Mouse (Mus musculus): Measurements from ENCODE around the gene Olfr1367. TPM values are rescaled to one million over a fixed set of nuclear protein-coding genes. Genes with fewer than 3 reads are reported as not detected.

The Olfr1367 gene
- polyA plus RNA-seq, 1 experiment from 2014 or later: not detected

GRCm38 (mm10) chr13:21397486-21397885 is 50.8 kb downstream of the Olfr1367 start:
- H3K9me3 ChIP-seq: no peaks in the 10 kb centered on the region
- no peak overlapping the region for H3K9ac ChIP-seq
- no peak overlapping the region for H3K27ac ChIP-seq
- no peak overlapping the region for H3K4me2 ChIP-seq
- no peak overlapping the region for H3K4me3 ChIP-seq
- H3K4me1 ChIP-seq: peaks cover 11% of the 10 kb centered on the region; the same call in 1 of the 2 replicates
- peaks cover 54% of the 10 kb centered on the region for H3K36me3 ChIP-seq
- ATAC-seq (ENCODE audit: insufficient number of reproducible peaks, low FRiP score, low TSS enrichment, low read depth): no peak
- WGBS: 82% methylated on average over 2 of the region's 2 CpGs
- no peaks in the 10 kb centered on the region for H3K27me3 ChIP-seq

Small RNA genes within 50 kb of the gene (microRNA-seq; reads per million reads assigned to microRNA genes)
- gene Mir6942: not detected

Other genes with a start within 250 kb of the Olfr1367 start
- gene Olfr1369-ps1, start 235.4 kb upstream of the Olfr1367 start, polyA plus RNA-seq (2015; fragmentation: Nextera tagmentation; extraction: Ambion mirVana): 0.05 and 0.09 TPM in 2 replicates
- not detected in 2 replicates for gene Olfr263, start 217.3 kb upstream of the Olfr1367 start, polyA plus RNA-seq (2015; fragmentation: Nextera tagmentation; extraction: Ambion mirVana)
- not detected in 2 replicates for gene Olfr1368, start 201.0 kb upstream of the Olfr1367 start, polyA plus RNA-seq (2015; fragmentation: Nextera tagmentation; extraction: Ambion mirVana)
- 106 and 121 TPM in 2 replicates for gene Trim27, start 167.5 kb upstream of the Olfr1367 start, polyA plus RNA-seq (2015; fragmentation: Nextera tagmentation; extraction: Ambion mirVana)
- gene Gpx5, start 54.2 kb upstream of the Olfr1367 start, polyA plus RNA-seq (2015; fragmentation: Nextera tagmentation; extraction: Ambion mirVana): not detected in 2 replicates
- gene Gpx6, start 34.8 kb upstream of the Olfr1367 start, polyA plus RNA-seq (2015; fragmentation: Nextera tagmentation; extraction: Ambion mirVana): 0.23 TPM in 1 of 2 replicates, not detected in the other
- gene Zscan12, start 15.9 kb downstream of the Olfr1367 start, polyA plus RNA-seq (2015; fragmentation: Nextera tagmentation; extraction: Ambion mirVana): 9.2 and 10.2 TPM in 2 replicates
- 84.1 and 85.7 TPM in 2 replicates for gene Zkscan3, start 55.8 kb downstream of the Olfr1367 start, polyA plus RNA-seq (2015; fragmentation: Nextera tagmentation; extraction: Ambion mirVana)
- gene Pgbd1, start 94.1 kb downstream of the Olfr1367 start, polyA plus RNA-seq (2015; fragmentation: Nextera tagmentation; extraction: Ambion mirVana): 2.4 and 2.5 TPM in 2 replicates
- gene Zscan26, start 106.8 kb downstream of the Olfr1367 start, polyA plus RNA-seq (2015; fragmentation: Nextera tagmentation; extraction: Ambion mirVana): 26.1 and 26.3 TPM in 2 replicates
- 2.2 and 2.3 TPM in 2 replicates for gene Nkapl, start 121.6 kb downstream of the Olfr1367 start, polyA plus RNA-seq (2015; fragmentation: Nextera tagmentation; extraction: Ambion mirVana)
- gene Zkscan4, start 132.0 kb downstream of the Olfr1367 start, polyA plus RNA-seq (2015; fragmentation: Nextera tagmentation; extraction: Ambion mirVana): 3.4 and 4.1 TPM in 2 replicates
- gene Gm10065, start 132.5 kb downstream of the Olfr1367 start, polyA plus RNA-seq (2015; fragmentation: Nextera tagmentation; extraction: Ambion mirVana): not detected in 2 replicates
- gene AK157302, start 148.3 kb downstream of the Olfr1367 start, polyA plus RNA-seq (2015; fragmentation: Nextera tagmentation; extraction: Ambion mirVana): 0.19 and 0.41 TPM in 2 replicates
- gene Gm11273, start 154.5 kb downstream of the Olfr1367 start, polyA plus RNA-seq (2015; fragmentation: Nextera tagmentation; extraction: Ambion mirVana): 5.2 and 7.3 TPM in 2 replicates
- 6.1 TPM in 2 replicates for gene Zkscan8, start 184.2 kb downstream of the Olfr1367 start, polyA plus RNA-seq (2015; fragmentation: Nextera tagmentation; extraction: Ambion mirVana)
- 0.17 and 0.18 TPM in 2 replicates for gene Olfr1366, start 195.9 kb downstream of the Olfr1367 start, polyA plus RNA-seq (2015; fragmentation: Nextera tagmentation; extraction: Ambion mirVana)
- not detected in 2 replicates for gene Olfr1535, start 213.0 kb downstream of the Olfr1367 start, polyA plus RNA-seq (2015; fragmentation: Nextera tagmentation; extraction: Ambion mirVana)
- not detected in 2 replicates for gene Olfr1364, start 234.8 kb downstream of the Olfr1367 start, polyA plus RNA-seq (2015; fragmentation: Nextera tagmentation; extraction: Ambion mirVana)

All from limb, embryonic 15.5 days (tissue).